Mouse (Mus musculus): ENCODE measurements around the gene Tfpi2. TPM values are rescaled to one million over a fixed set of nuclear protein-coding genes. Genes with fewer than 3 reads are reported as not detected.

Tfpi2 gene
- total RNA-seq (2017), result not detected in 3 replicates

- no peak for ATAC-seq (replicated peaks; ENCODE audit: insufficient number of reproducible peaks, low FRiP score, low TSS enrichment, poor library complexity, severe bottlenecking)
These were observed at the start of gene Tfpi2 for GRCm38 (mm10) chr6:3988750-3989149. TSS of gene Tfpi2 (minus strand) at chr6:3988919.

GRCm38 (mm10) chr6:4030956-4031355, 42.2 kb upstream of the Tfpi2 start:
- no peak for ATAC-seq (replicated peaks; ENCODE audit: insufficient number of reproducible peaks, low FRiP score, low TSS enrichment, poor library complexity, severe bottlenecking)

GRCm38 (mm10) chr6:4026367-4026766, 37.6 kb upstream of the Tfpi2 start:
- ATAC-seq (replicated peaks; ENCODE audit: insufficient number of reproducible peaks, low FRiP score, low TSS enrichment, poor library complexity, severe bottlenecking), result no peak

- no peak for ATAC-seq (replicated peaks; ENCODE audit: insufficient number of reproducible peaks, low FRiP score, low TSS enrichment, poor library complexity, severe bottlenecking)
These were observed 33.9 kb upstream of the Tfpi2 start for GRCm38 (mm10) chr6:4022645-4023044.

- no peak for ATAC-seq (replicated peaks; ENCODE audit: insufficient number of reproducible peaks, low FRiP score, low TSS enrichment, poor library complexity, severe bottlenecking)
These were observed 20.8 kb upstream of the Tfpi2 start for GRCm38 (mm10) chr6:4009548-4009947.

- ATAC-seq (replicated peaks; ENCODE audit: insufficient number of reproducible peaks, low FRiP score, low TSS enrichment, poor library complexity, severe bottlenecking), result no peak
These were observed 19.9 kb upstream of the Tfpi2 start for GRCm38 (mm10) chr6:4008501-4009040.

- no peak for ATAC-seq (replicated peaks; ENCODE audit: insufficient number of reproducible peaks, low FRiP score, low TSS enrichment, poor library complexity, severe bottlenecking)
These were observed 16.1 kb upstream of the Tfpi2 start for GRCm38 (mm10) chr6:4004808-4005207.

GRCm38 (mm10) chr6:4003890-4004306, 15.2 kb upstream of the Tfpi2 start, which contains the start of gene Gng11:
TSS of gene Gng11 (plus strand) at chr6:4003904.
- no peak for ATAC-seq (replicated peaks; ENCODE audit: insufficient number of reproducible peaks, low FRiP score, low TSS enrichment, poor library complexity, severe bottlenecking)

- ATAC-seq (replicated peaks; ENCODE audit: insufficient number of reproducible peaks, low FRiP score, low TSS enrichment, poor library complexity, severe bottlenecking), result no peak
These were observed 14.7 kb upstream of the Tfpi2 start for GRCm38 (mm10) chr6:4003445-4003844.

- peak; percentile 59 for ATAC-seq (replicated peaks; ENCODE audit: insufficient number of reproducible peaks, low FRiP score, low TSS enrichment, poor library complexity, severe bottlenecking)
These were observed 12.0 kb upstream of the Tfpi2 start for GRCm38 (mm10) chr6:4000716-4001115.

GRCm38 (mm10) chr6:3999296-3999695, 10.6 kb upstream of the Tfpi2 start:
- ATAC-seq (replicated peaks; ENCODE audit: insufficient number of reproducible peaks, low FRiP score, low TSS enrichment, poor library complexity, severe bottlenecking), result no peak

GRCm38 (mm10) chr6:3998089-3998488, 9.4 kb upstream of the Tfpi2 start:
- ATAC-seq (replicated peaks; ENCODE audit: insufficient number of reproducible peaks, low FRiP score, low TSS enrichment, poor library complexity, severe bottlenecking), result no peak

- ATAC-seq (replicated peaks; ENCODE audit: insufficient number of reproducible peaks, low FRiP score, low TSS enrichment, poor library complexity, severe bottlenecking), result no peak
These were observed 4.8 kb upstream of the Tfpi2 start, which contains the start of gene Gngt1 for GRCm38 (mm10) chr6:3993492-3993891. TSS of gene Gngt1 (plus strand) at chr6:3993792.

GRCm38 (mm10) chr6:3982661-3983284, 5.9 kb downstream of the Tfpi2 start:
- no peak for ATAC-seq (replicated peaks; ENCODE audit: insufficient number of reproducible peaks, low FRiP score, low TSS enrichment, poor library complexity, severe bottlenecking)

GRCm38 (mm10) chr6:3973679-3974078, 15.0 kb downstream of the Tfpi2 start:
- no peak for ATAC-seq (replicated peaks; ENCODE audit: insufficient number of reproducible peaks, low FRiP score, low TSS enrichment, poor library complexity, severe bottlenecking)

- ATAC-seq (replicated peaks; ENCODE audit: insufficient number of reproducible peaks, low FRiP score, low TSS enrichment, poor library complexity, severe bottlenecking), result no peak
These were observed 20.8 kb downstream of the Tfpi2 start for GRCm38 (mm10) chr6:3967676-3968626.

GRCm38 (mm10) chr6:3954969-3955368, 33.8 kb downstream of the Tfpi2 start:
- no peak for ATAC-seq (replicated peaks; ENCODE audit: insufficient number of reproducible peaks, low FRiP score, low TSS enrichment, poor library complexity, severe bottlenecking)

GRCm38 (mm10) chr6:3936140-3936714, 52.5 kb downstream of the Tfpi2 start:
- ATAC-seq (replicated peaks; ENCODE audit: insufficient number of reproducible peaks, low FRiP score, low TSS enrichment, poor library complexity, severe bottlenecking), result no peak

GRCm38 (mm10) chr6:3935606-3936005, 53.1 kb downstream of the Tfpi2 start:
- no peak for ATAC-seq (replicated peaks; ENCODE audit: insufficient number of reproducible peaks, low FRiP score, low TSS enrichment, poor library complexity, severe bottlenecking)
